Mouse (Mus musculus) stomach, embryonic 16.5 days (tissue): ENCODE measurements around the gene Wnt6. TPM values are rescaled to one million over a fixed set of nuclear protein-coding genes. Genes with fewer than 3 reads are reported as not detected.

Experiments used
- ATAC-seq: fragments of 200-750 bp; cut with Nextera tagmentation; 2 replicates; pipeline ENCODE4 v1.8.0; 2017; ENCODE audit warnings: moderate number of reproducible peaks, moderate TSS enrichment; ENCODE audit not compliant: insufficient read depth, low FRiP score
- H3K27ac ChIP-seq: fragments of 300-500 bp; sonication (generic); 2 replicates; pipeline ENCODE4 v1.5.1; 2014; ENCODE audit warnings: low read length
- H3K27me3 ChIP-seq: fragments of 300-500 bp; sonication (generic); 2 replicates; pipeline ENCODE4 v1.6.1; 2014; ENCODE audit warnings: low read length, control low read depth, mixed read lengths; ENCODE audit not compliant: control insufficient read depth, insufficient read depth
- H3K36me3 ChIP-seq: fragments of 300-500 bp; sonication (generic); 2 replicates; pipeline ENCODE4 v1.6.1; 2014; ENCODE audit warnings: low read length; ENCODE audit not compliant: control insufficient read depth, insufficient read depth
- H3K4me1 ChIP-seq: fragments of 300-500 bp; sonication (generic); 2 replicates; pipeline ENCODE4 v1.6.1; 2014; ENCODE audit warnings: low read length, control low read depth, mixed read lengths; ENCODE audit not compliant: control insufficient read depth, insufficient read depth
- H3K4me2 ChIP-seq: fragments of 300-500 bp; sonication (generic); 2 replicates; pipeline ENCODE4 v1.6.1; 2014; ENCODE audit warnings: low read depth, low read length, mixed read lengths
- H3K4me3 ChIP-seq: fragments of 300-500 bp; sonication (generic); replicated peaks from 2 replicates; pipeline ENCODE4 v1.5.1; 2014; ENCODE audit warnings: mild to moderate bottlenecking, low read length
- H3K9ac ChIP-seq: fragments of 300-500 bp; sonication (generic); 2 replicates; pipeline ENCODE4 v1.6.1; 2014; ENCODE audit warnings: low read length
- H3K9me3 ChIP-seq: fragments of 300-500 bp; sonication (generic); replicated peaks from 2 replicates; pipeline ENCODE4 v1.6.1; 2016; ENCODE audit warnings: low read length, control low read depth; ENCODE audit not compliant: control insufficient read depth
- WGBS: fragments of 180-500 bp; shearing (Covaris S2); extraction: QIAGEN DNeasy Blood & Tissue Kit; methylation state at CpG from one replicate; pipeline ENCODE4 v1.1.7; 2014; 5-methylcytosine and 5-hydroxymethylcytosine counted together
- polyA plus RNA-seq: library from polyadenylated mRNA; unstranded; fragments of >200 nt; fragmentation: Nextera tagmentation; extraction: Ambion mirVana; gene quantifications from 2 replicates; pipeline ENCODE4 v1.2.1, GENCODE M21; 2015

Gene Wnt6
- polyA plus RNA-seq, 1 experiment from 2014 or later, result 2.4 TPM

- Histone ChIP-seq H3K27me3 (peaks cover 5% of the 10 kb centered on the region), H3K27ac (no peak overlapping the region), H3K9ac (no peak overlapping the region), H3K9me3 (no peaks in the 10 kb centered on the region), H3K4me1 (peaks cover 6% of the 10 kb centered on the region; the same call in 1 of the 2 replicates), H3K4me3 (no peak overlapping the region), H3K4me2 (peak overlapping the region; percentile 50), H3K36me3 (no peaks in the 10 kb centered on the region)
- ATAC-seq, result peak; percentile 70
- 35% methylated on average over 7 of the region's 7 CpGs for WGBS
Measured at GRCm38 (mm10) chr1:74749301-74749700, 22.4 kb upstream of the Wnt6 start.

- 76% methylated on average over 4 of the region's 4 CpGs for WGBS
- H3K4me1 ChIP-seq, result peaks cover 6% of the 10 kb centered on the region; the same call in 1 of the 2 replicates
- no peak overlapping the region for H3K4me2 ChIP-seq
- no peak overlapping the region for H3K27ac ChIP-seq
- H3K9me3 ChIP-seq, result no peaks in the 10 kb centered on the region
- no peak for ATAC-seq
- H3K4me3 ChIP-seq, result no peak overlapping the region
- H3K27me3 ChIP-seq, result peaks cover 5% of the 10 kb centered on the region
- H3K36me3 ChIP-seq, result no peaks in the 10 kb centered on the region
- no peak overlapping the region for H3K9ac ChIP-seq
Measured at GRCm38 (mm10) chr1:74750683-74751082, 21.0 kb upstream of the Wnt6 start.

- Histone ChIP-seq H3K27me3 (peaks cover 5% of the 10 kb centered on the region), H3K9ac (no peak overlapping the region), H3K4me3 (no peak overlapping the region), H3K36me3 (no peaks in the 10 kb centered on the region), H3K9me3 (no peaks in the 10 kb centered on the region), H3K4me1 (peaks cover 6% of the 10 kb centered on the region; the same call in 1 of the 2 replicates), H3K27ac (no peak overlapping the region), H3K4me2 (no peak overlapping the region)
- WGBS, result 74% methylated on average over 8 of the region's 8 CpGs
- ATAC-seq, result no peak
Measured at GRCm38 (mm10) chr1:74752150-74752549, 19.5 kb upstream of the Wnt6 start.

GRCm38 (mm10) chr1:74752833-74753232 is 18.9 kb upstream of the Wnt6 start:
- H3K4me2 ChIP-seq, result no peak overlapping the region
- H3K4me1 ChIP-seq, result peaks cover 6% of the 10 kb centered on the region; the same call in 1 of the 2 replicates
- WGBS, result 95% methylated on average over 3 of the region's 3 CpGs
- H3K9me3 ChIP-seq, result no peaks in the 10 kb centered on the region
- H3K4me3 ChIP-seq, result no peak overlapping the region
- ATAC-seq, result no peak
- peaks cover 5% of the 10 kb centered on the region for H3K27me3 ChIP-seq
- no peak overlapping the region for H3K9ac ChIP-seq
- no peaks in the 10 kb centered on the region for H3K36me3 ChIP-seq
- H3K27ac ChIP-seq, result no peak overlapping the region

GRCm38 (mm10) chr1:74753266-74753974 is 18.3 kb upstream of the Wnt6 start:
- H3K27me3 ChIP-seq, result peaks cover under 1% of the 10 kb centered on the region; the same call in 1 of the 2 replicates
- WGBS, result 80% methylated on average over 8 of the region's 8 CpGs
- H3K9me3 ChIP-seq, result no peaks in the 10 kb centered on the region
- no peak overlapping the region for H3K9ac ChIP-seq
- ATAC-seq, result no peak
- H3K27ac ChIP-seq, result no peak overlapping the region
- H3K4me2 ChIP-seq, result no peak overlapping the region
- peaks cover 6% of the 10 kb centered on the region; the same call in 1 of the 2 replicates for H3K4me1 ChIP-seq
- H3K4me3 ChIP-seq, result no peak overlapping the region
- H3K36me3 ChIP-seq, result no peaks in the 10 kb centered on the region

- ATAC-seq, result peak; percentile 60
- H3K36me3 ChIP-seq, result no peaks in the 10 kb centered on the region
Measured at GRCm38 (mm10) chr1:74754175-74754785, 17.4 kb upstream of the Wnt6 start.

GRCm38 (mm10) chr1:74759773-74760172 is 11.9 kb upstream of the Wnt6 start:
- Histone ChIP-seq H3K27ac (no peak overlapping the region), H3K27me3 (peaks cover 5% of the 10 kb centered on the region; the same call in 1 of the 2 replicates), H3K36me3 (no peaks in the 10 kb centered on the region), H3K4me1 (no peaks in the 10 kb centered on the region), H3K9ac (no peak overlapping the region), H3K9me3 (no peaks in the 10 kb centered on the region), H3K4me3 (no peak overlapping the region), H3K4me2 (no peak overlapping the region)
- ATAC-seq, result peak; percentile 75; the same call in 1 of the 2 replicates
- WGBS, result 28% methylated on average over 4 of the region's 4 CpGs

More at GRCm38 (mm10) chr1:74754175-74754785, 17.4 kb upstream of the Wnt6 start:
- no peaks in the 10 kb centered on the region for H3K9me3 ChIP-seq
- H3K4me2 ChIP-seq, result no peak overlapping the region
- no peak overlapping the region for H3K27ac ChIP-seq
- H3K9ac ChIP-seq, result no peak overlapping the region
- H3K27me3 ChIP-seq, result no peaks in the 10 kb centered on the region
- no peak overlapping the region for H3K4me3 ChIP-seq
- peaks cover 2% of the 10 kb centered on the region; the same call in 1 of the 2 replicates for H3K4me1 ChIP-seq
- 44% methylated on average over 5 of the region's 5 CpGs for WGBS

GRCm38 (mm10) chr1:74763081-74763480 is 8.6 kb upstream of the Wnt6 start:
- H3K9me3 ChIP-seq, result no peaks in the 10 kb centered on the region
- H3K36me3 ChIP-seq, result no peaks in the 10 kb centered on the region
- H3K4me3 ChIP-seq, result no peak overlapping the region
- no peaks in the 10 kb centered on the region for H3K4me1 ChIP-seq
- no peak overlapping the region for H3K27ac ChIP-seq
- peaks cover 5% of the 10 kb centered on the region; the same call in 1 of the 2 replicates for H3K27me3 ChIP-seq
- H3K9ac ChIP-seq, result no peak overlapping the region
- H3K4me2 ChIP-seq, result no peak overlapping the region
- WGBS, result 1% methylated on average over 6 of the region's 6 CpGs
- no peak for ATAC-seq

- no peaks in the 10 kb centered on the region for H3K36me3 ChIP-seq
- no peak for ATAC-seq
- peak overlapping the region; percentile 52 for H3K4me3 ChIP-seq
- 4% methylated on average over 35 of the region's 35 CpGs for WGBS
- no peak overlapping the region for H3K27ac ChIP-seq
- H3K27me3 ChIP-seq, result peaks cover 51% of the 10 kb centered on the region
- H3K4me1 ChIP-seq, result peaks cover 21% of the 10 kb centered on the region
- peak overlapping the region; percentile 91 for H3K4me2 ChIP-seq
- no peaks in the 10 kb centered on the region for H3K9me3 ChIP-seq
- H3K9ac ChIP-seq, result peak overlapping the region; percentile 68
Measured at GRCm38 (mm10) chr1:74770727-74771466, 795 bp upstream of the Wnt6 start.
